Mouse (Mus musculus): ENCODE data around the gene Clip2.

DNA sequence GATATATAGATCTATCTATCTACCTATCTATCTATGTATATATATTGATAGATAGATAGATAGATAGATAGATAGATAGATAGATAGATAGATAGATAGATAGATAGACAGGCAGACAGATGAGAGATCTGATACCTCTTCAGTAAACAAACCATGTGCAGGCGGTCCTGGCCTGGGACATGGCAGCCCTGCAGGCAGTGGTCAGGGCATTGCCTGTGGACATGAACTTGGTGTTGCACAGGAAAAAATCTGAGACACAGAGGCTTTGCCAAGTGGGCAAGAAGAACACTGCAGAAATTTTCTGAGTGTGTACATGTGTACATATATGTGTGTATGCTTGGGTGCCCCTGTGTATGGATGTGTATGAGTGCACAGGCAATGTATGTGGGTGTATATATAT is 68.9 kb downstream of the Clip2 start:
- no peak for TF ChIP-seq CTCF (IDR thresholded peaks at IDR 0.05; ENCODE audit: low read depth)
- no peak for TF ChIP-seq EP300 (optimal IDR thresholded peaks at IDR 0.05)

All from stomach, postnatal 0 days (tissue).